Mouse (Mus musculus): ENCODE results near the gene Clcn1. TPM values are rescaled to one million over a fixed set of nuclear protein-coding genes. Genes with fewer than 3 reads are reported as not detected.

The Clcn1 gene
- total and polyA plus RNA-seq, 2 experiments from 2014 or later, result 0.95 to 2.0 TPM

GRCm38 (mm10) chr6:42362497-42362896, 76.0 kb downstream of the Clcn1 start:
- no peak overlapping the region for H3K4me2 ChIP-seq (ENCODE audit: low read depth, low read length)
- no peak overlapping the region for H3K4me3 ChIP-seq (ENCODE audit: low read length)
- peaks cover 19% of the 10 kb centered on the region; the same call in 1 of the 2 replicates for H3K36me3 ChIP-seq (ENCODE audit: insufficient read depth, low read length)
- H3K9ac ChIP-seq (replicated peaks; ENCODE audit: low read length), result no peak overlapping the region
- WGBS, result 50% methylated on average over 1 of the region's 1 CpGs
- no peak overlapping the region for H3K27ac ChIP-seq
- H3K4me1 ChIP-seq (ENCODE audit: insufficient read depth, low read length), result no peaks in the 10 kb centered on the region
- no peak for DNase-seq (ENCODE audit: low spot score)
- no peaks in the 10 kb centered on the region for H3K9me3 ChIP-seq (ENCODE audit: low read length)
- no peak for ATAC-seq
- TF ChIP-seq CTCF (IDR thresholded peaks at IDR 0.05; ENCODE audit: low read depth), result no peak
- H3K27me3 ChIP-seq (ENCODE audit: insufficient read depth, low read length), result no peaks in the 10 kb centered on the region

- Histone ChIP-seq H3K4me2 (ENCODE audit: low read depth, low read length) (no peak overlapping the region), H3K4me3 (ENCODE audit: low read length) (no peak overlapping the region), H3K4me1 (ENCODE audit: insufficient read depth, low read length) (no peaks in the 10 kb centered on the region), H3K36me3 (ENCODE audit: insufficient read depth, low read length) (peaks cover 14% of the 10 kb centered on the region; the same call in 1 of the 2 replicates), H3K9ac (replicated peaks; ENCODE audit: low read length) (no peak overlapping the region), H3K27ac (no peak overlapping the region), H3K9me3 (ENCODE audit: low read length) (no peaks in the 10 kb centered on the region), H3K27me3 (ENCODE audit: insufficient read depth, low read length) (no peaks in the 10 kb centered on the region)
- DNase-seq (ENCODE audit: low spot score) (no peak), ATAC-seq (no peak; the same call in 1 of the 2 replicates)
- 38% methylated on average over 3 of the region's 3 CpGs for WGBS
- TF ChIP-seq CTCF (IDR thresholded peaks at IDR 0.05; ENCODE audit: low read depth), result no peak
These were observed 76.5 kb downstream of the Clcn1 start for GRCm38 (mm10) chr6:42362974-42363373.

- 84% methylated on average over 4 of the region's 4 CpGs for WGBS
- no peak overlapping the region for H3K4me3 ChIP-seq (ENCODE audit: low read length)
- H3K27ac ChIP-seq, result no peak overlapping the region
- DNase-seq (ENCODE audit: low spot score) (no peak), ATAC-seq (no peak)
- H3K9me3 ChIP-seq (ENCODE audit: low read length), result no peaks in the 10 kb centered on the region
- H3K9ac ChIP-seq (replicated peaks; ENCODE audit: low read length), result no peak overlapping the region
- no peaks in the 10 kb centered on the region for H3K4me1 ChIP-seq (ENCODE audit: insufficient read depth, low read length)
- no peak overlapping the region for H3K4me2 ChIP-seq (ENCODE audit: low read depth, low read length)
- H3K27me3 ChIP-seq (ENCODE audit: insufficient read depth, low read length), result no peaks in the 10 kb centered on the region
- H3K36me3 ChIP-seq (ENCODE audit: insufficient read depth, low read length), result peaks cover 5% of the 10 kb centered on the region; the same call in 1 of the 2 replicates
- no peak for TF ChIP-seq CTCF (IDR thresholded peaks at IDR 0.05; ENCODE audit: low read depth)
These were observed 77.6 kb downstream of the Clcn1 start for GRCm38 (mm10) chr6:42364066-42364465.

GRCm38 (mm10) chr6:42364607-42365006, 78.1 kb downstream of the Clcn1 start:
- no peaks in the 10 kb centered on the region for H3K4me1 ChIP-seq (ENCODE audit: insufficient read depth, low read length)
- WGBS, result 95% methylated on average over 15 of the region's 15 CpGs
- no peaks in the 10 kb centered on the region for H3K9me3 ChIP-seq (ENCODE audit: low read length)
- H3K4me2 ChIP-seq (ENCODE audit: low read depth, low read length), result no peak overlapping the region
- no peak for TF ChIP-seq CTCF (IDR thresholded peaks at IDR 0.05; ENCODE audit: low read depth)
- H3K27ac ChIP-seq, result no peak overlapping the region
- no peak overlapping the region for H3K4me3 ChIP-seq (ENCODE audit: low read length)
- peaks cover under 1% of the 10 kb centered on the region; the same call in 1 of the 2 replicates for H3K36me3 ChIP-seq (ENCODE audit: insufficient read depth, low read length)
- no peak for ATAC-seq
- DNase-seq (ENCODE audit: low spot score), result no peak
- H3K27me3 ChIP-seq (ENCODE audit: insufficient read depth, low read length), result no peaks in the 10 kb centered on the region
- H3K9ac ChIP-seq (replicated peaks; ENCODE audit: low read length), result no peak overlapping the region

GRCm38 (mm10) chr6:42365215-42365614, 78.7 kb downstream of the Clcn1 start:
- H3K27me3 ChIP-seq (ENCODE audit: insufficient read depth, low read length), result no peaks in the 10 kb centered on the region
- no peaks in the 10 kb centered on the region for H3K9me3 ChIP-seq (ENCODE audit: low read length)
- no peaks in the 10 kb centered on the region; the same call in 1 of the 2 replicates for H3K36me3 ChIP-seq (ENCODE audit: insufficient read depth, low read length)
- H3K9ac ChIP-seq (replicated peaks; ENCODE audit: low read length), result no peak overlapping the region
- DNase-seq (ENCODE audit: low spot score) (no peak), ATAC-seq (no peak)
- H3K4me1 ChIP-seq (ENCODE audit: insufficient read depth, low read length), result no peaks in the 10 kb centered on the region
- WGBS, result 95% methylated on average over 6 of the region's 6 CpGs
- no peak for TF ChIP-seq CTCF (IDR thresholded peaks at IDR 0.05; ENCODE audit: low read depth)
- no peak overlapping the region for H3K4me3 ChIP-seq (ENCODE audit: low read length)
- no peak overlapping the region for H3K27ac ChIP-seq
- no peak overlapping the region for H3K4me2 ChIP-seq (ENCODE audit: low read depth, low read length)

Other genes starting within 250 kb of the Clcn1 start
- not detected in 2 replicates for gene Sva, start 248.3 kb upstream of the Clcn1 start, total RNA-seq (2014; rRNA removed)
- gene Sva, start 248.3 kb upstream of the Clcn1 start, polyA plus RNA-seq (2015; fragmentation: Nextera tagmentation; extraction: Ambion mirVana), result not detected in 2 replicates
- gene Tas2r139, start 145.7 kb upstream of the Clcn1 start, total RNA-seq (2014; rRNA removed), result not detected in 2 replicates
- gene Tas2r139, start 145.7 kb upstream of the Clcn1 start, polyA plus RNA-seq (2015; fragmentation: Nextera tagmentation; extraction: Ambion mirVana), result not detected in 2 replicates
- not detected in 2 replicates for gene Tas2r144, start 71.4 kb upstream of the Clcn1 start, total RNA-seq (2014; rRNA removed)
- not detected in 2 replicates for gene Tas2r144, start 71.4 kb upstream of the Clcn1 start, polyA plus RNA-seq (2015; fragmentation: Nextera tagmentation; extraction: Ambion mirVana)
- gene Gstk1, start 40.8 kb upstream of the Clcn1 start, total RNA-seq (2014; rRNA removed), result 6.5 and 12.2 TPM in 2 replicates
- gene Gstk1, start 40.8 kb upstream of the Clcn1 start, polyA plus RNA-seq (2015; fragmentation: Nextera tagmentation; extraction: Ambion mirVana), result 15.5 and 17.7 TPM in 2 replicates
- gene Tmem139, start 24.7 kb upstream of the Clcn1 start, total RNA-seq (2014; rRNA removed), result 0.21 TPM in 1 of 2 replicates, not detected in the other
- gene Tmem139, start 24.7 kb upstream of the Clcn1 start, polyA plus RNA-seq (2015; fragmentation: Nextera tagmentation; extraction: Ambion mirVana), result 0.21 TPM in 1 of 2 replicates, not detected in the other
- gene Casp2, start 21.7 kb upstream of the Clcn1 start, total RNA-seq (2014; rRNA removed), result 31.7 and 43.0 TPM in 2 replicates
- gene Casp2, start 21.7 kb upstream of the Clcn1 start, polyA plus RNA-seq (2015; fragmentation: Nextera tagmentation; extraction: Ambion mirVana), result 20.3 and 22.2 TPM in 2 replicates
- 56.5 and 61.6 TPM in 2 replicates for gene Fam131b, start 38.0 kb downstream of the Clcn1 start, total RNA-seq (2014; rRNA removed)
- gene Fam131b, start 38.0 kb downstream of the Clcn1 start, polyA plus RNA-seq (2015; fragmentation: Nextera tagmentation; extraction: Ambion mirVana), result 4.6 and 5.0 TPM in 2 replicates
- gene Zyx, start 62.9 kb downstream of the Clcn1 start, total RNA-seq (2014; rRNA removed), result 62.6 and 63.9 TPM in 2 replicates
- gene Zyx, start 62.9 kb downstream of the Clcn1 start, polyA plus RNA-seq (2015; fragmentation: Nextera tagmentation; extraction: Ambion mirVana), result 54.1 and 63.2 TPM in 2 replicates
- gene Epha1, start 86.6 kb downstream of the Clcn1 start, total RNA-seq (2014; rRNA removed), result 0.37 and 0.40 TPM in 2 replicates
- 0.64 and 0.66 TPM in 2 replicates for gene Epha1, start 86.6 kb downstream of the Clcn1 start, polyA plus RNA-seq (2015; fragmentation: Nextera tagmentation; extraction: Ambion mirVana)
- not detected in 2 replicates for gene Tas2r143, start 113.6 kb downstream of the Clcn1 start, total RNA-seq (2014; rRNA removed)
- gene Tas2r143, start 113.6 kb downstream of the Clcn1 start, polyA plus RNA-seq (2015; fragmentation: Nextera tagmentation; extraction: Ambion mirVana), result not detected in 2 replicates
- gene Tas2r135, start 118.7 kb downstream of the Clcn1 start, total RNA-seq (2014; rRNA removed), result not detected in 2 replicates
- not detected in 2 replicates for gene Tas2r135, start 118.7 kb downstream of the Clcn1 start, polyA plus RNA-seq (2015; fragmentation: Nextera tagmentation; extraction: Ambion mirVana)
- gene Tas2r126, start 147.8 kb downstream of the Clcn1 start, total RNA-seq (2014; rRNA removed), result not detected in 2 replicates
- not detected in 2 replicates for gene Tas2r126, start 147.8 kb downstream of the Clcn1 start, polyA plus RNA-seq (2015; fragmentation: Nextera tagmentation; extraction: Ambion mirVana)
- gene Olfr458, start 178.5 kb downstream of the Clcn1 start, total RNA-seq (2014; rRNA removed), result not detected in 2 replicates
- not detected in 2 replicates for gene Olfr458, start 178.5 kb downstream of the Clcn1 start, polyA plus RNA-seq (2015; fragmentation: Nextera tagmentation; extraction: Ambion mirVana)
- gene Olfr457, start 189.7 kb downstream of the Clcn1 start, total RNA-seq (2014; rRNA removed), result not detected in 2 replicates
- gene Olfr457, start 189.7 kb downstream of the Clcn1 start, polyA plus RNA-seq (2015; fragmentation: Nextera tagmentation; extraction: Ambion mirVana), result not detected in 2 replicates
- not detected in 2 replicates for gene Olfr456, start 200.5 kb downstream of the Clcn1 start, total RNA-seq (2014; rRNA removed)
- gene Olfr456, start 200.5 kb downstream of the Clcn1 start, polyA plus RNA-seq (2015; fragmentation: Nextera tagmentation; extraction: Ambion mirVana), result not detected in 2 replicates